Mouse (Mus musculus) left cerebral cortex, postnatal 36 days (tissue): ENCODE measurements around the gene Ctbp2. TPM values are rescaled to one million over a fixed set of nuclear protein-coding genes. Genes with fewer than 3 reads are reported as not detected.
"Not testable (repeated sequence)": the region's sequence is repeated elsewhere in the genome, so short reads cannot be mapped to it uniquely, and the experiment has no call there.

Source experiments
- DNase-seq, 2 experiments: peaks; one replicate each; pipeline ENCODE4 v3.0.0; 2021 to 2022; ENCODE audit warnings: low spot score in 2 of 2, mixed read lengths in 1 of 2
- intact Hi-C: fragments of 180-260 bp; cut with DNase I; formaldehyde crosslinking; loops from one replicate; pipeline ENCODE4 v1.15.1; 2025
- total RNA-seq, 2 experiments: library from RNA; stranded (reverse); gene quantifications; 2 replicates each; pipeline ENCODE4 v1.2.3; 2021

Gene Ctbp2
- total RNA-seq, 2 experiments from 2014 or later = 20.3 to 28.3 TPM

DNA sequence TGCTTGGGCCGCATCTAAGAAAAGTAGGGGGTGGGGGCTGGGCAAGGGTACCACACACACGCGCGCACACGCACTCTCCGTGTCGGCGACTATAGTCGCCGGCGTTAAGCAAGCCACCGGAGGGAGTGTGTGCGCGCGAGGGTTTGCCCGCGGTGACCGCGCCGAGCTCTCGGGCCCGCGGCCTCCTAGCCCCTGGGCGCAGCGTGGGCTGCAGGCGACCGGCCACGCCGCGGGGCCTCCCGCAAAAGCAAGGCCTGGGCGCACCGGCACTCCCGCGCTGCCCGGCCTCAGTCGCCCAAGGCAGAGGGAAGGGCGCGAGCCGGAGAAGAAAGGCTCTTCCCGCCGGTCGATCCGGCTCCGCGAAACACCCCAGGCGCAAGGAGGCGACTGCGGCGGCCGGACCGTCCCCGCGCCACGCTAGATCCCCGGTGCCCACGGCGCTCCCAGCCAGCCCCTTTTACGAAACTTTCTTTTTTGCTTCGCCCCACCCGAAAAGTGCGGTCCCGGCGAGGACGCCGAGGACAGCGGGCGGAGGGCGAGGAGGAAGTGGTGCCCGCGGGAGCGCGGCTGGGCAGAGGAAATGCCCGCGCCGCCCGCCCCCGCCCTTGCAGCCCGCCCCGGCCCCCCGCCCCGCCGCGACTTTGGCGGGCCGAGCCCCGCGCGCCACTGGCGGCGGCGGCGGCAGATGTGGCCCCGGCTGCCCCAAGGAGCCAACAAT, 2.3 kb downstream of the Ctbp2 start:
- peak; percentile 45 to 47 for DNase-seq
- intact Hi-C loops = loop anchor here (5.0 kb wide), 2 partner anchors 90 to 515 kb away; partner anchors contain the start of gene Edrf1

- intact Hi-C loops = loop anchor here (5.0 kb wide), 2 partner anchors 89 to 516 kb away; partner anchors contain the start of gene Edrf1
Measured at GRCm38 (mm10) chr7:133121080-133121607, 3.0 kb downstream of the Ctbp2 start.

DNA sequence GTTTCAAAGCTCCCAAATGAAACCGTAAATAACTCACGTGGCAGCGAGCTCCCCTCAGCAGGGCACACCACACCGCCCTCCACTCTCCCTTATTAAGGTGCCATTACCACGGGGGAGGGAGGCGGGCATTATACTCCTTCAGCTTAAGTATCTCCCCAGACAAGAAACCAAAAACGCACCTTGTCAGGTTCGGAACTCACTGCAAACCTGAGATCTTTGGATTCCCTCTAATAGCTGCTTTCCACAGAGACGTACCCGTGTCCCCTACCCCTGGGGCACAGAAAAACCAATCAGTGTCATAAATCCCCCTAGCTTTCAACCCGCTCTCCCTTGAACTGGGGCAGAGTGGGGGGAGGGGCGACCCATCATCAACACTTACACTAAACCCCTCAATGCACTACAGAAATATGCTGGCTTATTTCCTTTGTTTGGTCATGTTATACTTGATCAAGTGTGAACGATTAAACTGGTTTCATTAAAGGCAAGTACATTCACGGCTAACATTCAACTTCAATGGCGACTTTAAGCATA, 3.9 kb downstream of the Ctbp2 start:
- DNase-seq = no peak
- intact Hi-C loops = loop anchor here (5.0 kb wide), 2 partner anchors 88 to 517 kb away; partner anchors contain the start of gene Edrf1

More at GRCm38 (mm10) chr7:133121080-133121607, 3.0 kb downstream of the Ctbp2 start:
- no peak for DNase-seq

- no peak for DNase-seq
- intact Hi-C loops = no loop called here
Measured at GRCm38 (mm10) chr7:133117815-133118214, 6.3 kb downstream of the Ctbp2 start.

DNA sequence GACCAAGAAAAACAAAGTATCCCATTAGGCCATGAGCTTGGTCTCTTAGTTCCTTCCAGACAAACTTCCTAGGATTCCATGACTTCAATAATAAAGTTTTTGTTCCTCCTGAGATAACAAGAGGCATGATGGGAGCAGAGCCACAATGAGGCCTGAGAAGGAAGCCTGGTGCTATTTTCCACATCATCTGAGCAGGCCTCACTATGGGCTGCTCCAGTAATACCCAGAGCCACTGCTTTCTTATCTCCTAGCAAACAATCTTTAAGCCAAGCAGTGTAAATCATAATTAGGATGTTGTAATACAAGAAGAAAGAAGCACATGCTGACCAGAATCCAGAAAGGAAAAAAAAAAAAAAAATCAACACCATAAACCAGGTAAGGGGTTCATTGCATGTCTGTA, 7.6 kb downstream of the Ctbp2 start:
- intact Hi-C loops = no loop called here
- DNase-seq = no peak

- no peak for DNase-seq
- intact Hi-C loops = no loop called here
Measured at GRCm38 (mm10) chr7:133115886-133116285, 8.3 kb downstream of the Ctbp2 start.

DNA sequence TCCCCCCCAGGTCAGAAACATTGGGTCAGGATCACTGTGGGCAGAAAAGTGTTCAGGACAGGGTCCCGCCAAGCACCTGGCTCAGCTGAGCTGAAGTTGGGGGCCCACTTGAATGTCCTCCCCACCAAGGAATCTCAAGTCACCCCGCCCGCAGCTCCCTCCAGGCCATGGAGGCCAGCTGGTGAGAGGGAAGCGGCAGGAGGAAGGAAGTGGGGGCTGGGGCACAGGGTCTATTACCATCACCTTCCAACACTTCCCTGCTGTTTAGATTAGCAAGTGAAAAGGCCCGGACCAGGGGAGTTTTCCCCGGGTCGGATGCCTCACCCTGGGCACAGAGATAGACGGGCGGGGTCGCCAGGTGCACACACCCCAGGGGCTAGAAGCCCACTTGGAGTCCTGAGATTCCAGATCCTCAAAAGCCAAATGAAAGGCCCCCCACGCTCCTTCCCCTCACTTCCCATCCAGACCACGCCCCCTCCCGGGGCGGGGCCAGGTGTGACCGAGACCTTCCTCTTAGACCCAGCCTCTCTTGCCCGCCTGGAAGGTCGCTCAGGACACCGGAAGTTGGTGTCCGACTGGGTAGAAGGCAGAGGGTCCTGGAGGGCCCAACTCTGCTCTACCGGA, 9.2 kb downstream of the Ctbp2 start:
- intact Hi-C loops = no loop called here
- no peak for DNase-seq

DNA sequence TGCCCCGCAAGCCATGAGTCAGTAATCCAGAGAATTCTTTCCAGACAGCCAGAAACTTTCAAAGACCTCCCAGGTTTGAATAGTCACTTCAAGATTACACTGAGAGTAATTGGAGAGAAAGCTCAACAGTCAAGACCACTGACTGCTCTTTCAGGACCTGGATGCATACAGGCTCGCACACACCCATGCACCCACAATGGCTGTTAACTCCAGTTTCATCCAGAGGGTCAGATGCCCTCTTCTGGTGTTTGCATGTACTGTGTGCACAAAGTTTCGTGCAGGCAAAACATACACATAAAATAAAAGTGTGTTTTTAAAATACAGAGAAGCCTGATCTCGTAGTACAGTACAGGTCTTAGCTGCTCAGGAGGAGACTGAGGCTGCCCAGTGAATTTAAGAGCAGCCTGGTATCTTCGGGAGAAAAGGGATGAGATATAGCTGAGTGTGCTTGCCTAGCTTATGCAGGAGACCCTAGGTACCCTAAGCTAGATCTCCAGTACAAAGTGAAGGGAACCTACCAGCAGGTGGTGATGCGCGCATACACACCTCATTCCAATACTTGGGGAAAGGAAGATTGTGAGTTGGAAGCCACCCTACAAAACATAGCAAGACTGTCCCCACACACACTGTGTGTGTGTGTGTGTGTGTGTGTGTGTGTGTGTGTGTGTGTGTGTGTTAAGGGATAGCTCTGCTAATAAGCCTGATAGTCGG, 10.8 kb downstream of the Ctbp2 start:
- DNase-seq = no peak
- intact Hi-C loops = no loop called here

- intact Hi-C loops = no loop called here
- DNase-seq = no peak
Measured at GRCm38 (mm10) chr7:133112351-133112831, 11.8 kb downstream of the Ctbp2 start.

- intact Hi-C loops = loop anchor here (5.0 kb wide), 1 partner anchor 503 kb away; no protein-coding TSS in a partner anchor
- DNase-seq = no peak
Measured at GRCm38 (mm10) chr7:133109442-133109841, 14.7 kb downstream of the Ctbp2 start.

DNA sequence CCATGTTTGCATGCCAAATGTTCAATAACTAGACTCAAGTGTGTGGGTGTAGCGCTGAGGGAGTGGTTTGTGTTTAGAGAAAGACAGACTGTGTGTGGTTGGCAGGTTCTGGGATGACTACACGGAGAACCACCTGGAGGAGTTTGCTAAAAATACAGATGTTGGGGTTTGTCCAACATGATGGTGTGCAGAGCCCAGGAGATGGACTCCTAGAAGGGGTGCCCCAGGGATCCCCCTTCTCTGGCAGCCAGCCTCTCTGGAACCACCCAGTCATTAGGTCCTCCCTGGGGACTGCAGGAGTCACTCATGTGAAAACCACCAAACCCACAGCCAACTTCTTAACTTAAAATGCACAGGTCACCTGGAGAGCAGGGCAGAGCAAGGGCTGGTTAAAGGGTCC, 15.5 kb downstream of the Ctbp2 start:
- intact Hi-C loops = loop anchor here (5.0 kb wide), 1 partner anchor 504 kb away; no protein-coding TSS in a partner anchor
- DNase-seq = peak; percentile 33 to 40

DNA sequence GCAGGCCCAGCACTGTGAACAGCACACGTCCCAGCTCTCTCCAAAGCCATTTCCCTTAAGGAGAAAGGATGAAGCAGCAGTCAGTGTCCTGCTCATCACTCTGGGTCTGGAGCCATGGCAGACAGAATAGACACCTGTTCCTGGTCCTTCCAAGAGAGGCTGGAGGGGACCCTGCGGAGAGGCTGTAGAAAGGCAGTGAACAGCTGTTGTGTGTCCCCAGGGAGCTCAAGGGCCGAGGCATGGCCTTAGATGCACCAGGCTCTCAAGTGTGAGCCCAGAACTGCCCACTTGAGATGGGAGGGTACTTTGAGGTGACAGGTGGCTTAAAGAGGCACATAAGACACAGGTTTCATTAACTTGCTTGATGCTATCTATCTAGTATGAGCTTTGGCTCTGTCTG, 21.6 kb downstream of the Ctbp2 start:
- DNase-seq = no peak
- intact Hi-C loops = no loop called here

GRCm38 (mm10) chr7:133101070-133101469, 23.1 kb downstream of the Ctbp2 start:
- DNase-seq = no peak
- intact Hi-C loops = no loop called here

- intact Hi-C loops = no loop called here
- no peak for DNase-seq
Measured at GRCm38 (mm10) chr7:133100178-133100577, 24.0 kb downstream of the Ctbp2 start.

DNA sequence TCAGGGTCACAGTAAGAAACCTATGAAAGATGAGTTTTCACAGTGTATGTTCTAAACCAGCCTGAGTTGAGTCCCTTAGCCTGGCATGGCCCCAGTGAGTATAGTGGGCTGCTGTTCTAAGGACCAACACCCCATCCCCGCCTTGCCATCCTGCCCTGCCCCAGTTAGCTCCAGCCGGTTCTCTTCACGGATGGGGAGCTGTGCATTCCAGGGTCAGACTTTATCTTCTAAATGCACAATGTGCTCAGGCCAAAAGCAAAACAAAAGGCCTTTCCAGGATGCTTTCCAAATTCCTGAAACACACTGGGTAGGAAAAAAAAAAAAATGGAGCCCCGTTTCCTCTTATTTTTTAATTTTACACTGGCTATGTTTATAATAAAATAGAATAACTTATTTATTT, 24.9 kb downstream of the Ctbp2 start:
- intact Hi-C loops = no loop called here
- DNase-seq = no peak

GRCm38 (mm10) chr7:133098118-133098793, 25.9 kb downstream of the Ctbp2 start:
- intact Hi-C loops = no loop called here

DNA sequence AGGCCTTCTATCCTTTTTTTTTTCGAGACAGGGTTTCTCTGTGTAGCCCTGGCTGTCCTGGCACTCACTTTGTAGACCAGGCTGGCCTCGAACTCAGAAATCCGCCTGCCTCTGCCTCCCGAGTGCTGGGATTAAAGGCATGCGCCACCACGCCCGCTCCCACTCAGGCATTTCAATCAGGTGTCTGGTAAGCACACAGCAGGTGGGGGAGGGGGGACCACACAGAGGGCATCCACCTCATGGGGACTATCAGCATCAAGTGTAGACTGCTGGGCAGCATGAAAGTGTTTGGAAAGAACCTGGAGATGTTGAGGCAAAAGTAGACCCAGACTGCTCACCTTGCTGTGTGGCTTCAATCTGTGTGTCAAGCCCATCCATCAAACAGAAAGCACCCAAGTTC, 28.5 kb downstream of the Ctbp2 start:
- DNase-seq, intact Hi-C loops: not testable (repeated sequence)

More at GRCm38 (mm10) chr7:133098118-133098793, 25.9 kb downstream of the Ctbp2 start:
- no peak for DNase-seq

GRCm38 (mm10) chr7:133094711-133095495, 29.3 kb downstream of the Ctbp2 start:
- no peak for DNase-seq
- intact Hi-C loops = no loop called here
